Mouse (Mus musculus) liver, embryonic 15.5 days (tissue): ENCODE results near the gene Ppp1r14b. TPM values are rescaled to one million over a fixed set of nuclear protein-coding genes. Genes with fewer than 3 reads are reported as not detected.
A peak's percentile ranks its signal among the peaks of the same experiment; 100 is the strongest.
"Not testable (repeated sequence)": the region's sequence is repeated elsewhere in the genome, so short reads cannot be mapped to it uniquely, and the experiment has no call there.

Experiments used
- ATAC-seq: fragments of 200-750 bp; cut with Nextera tagmentation; 2 replicates; pipeline ENCODE4 v1.8.0; 2017; ENCODE audit warnings: moderate number of reproducible peaks, mild to moderate bottlenecking, moderate library complexity; ENCODE audit not compliant: insufficient read depth
- H3K27ac ChIP-seq: fragments of 300-500 bp; sonication (generic); replicated peaks from 2 replicates; pipeline ENCODE4 v1.5.1; 2015; ENCODE audit warnings: mild to moderate bottlenecking, inconsistent platforms
- H3K27me3 ChIP-seq: fragments of 300-500 bp; sonication (generic); 2 replicates; pipeline ENCODE4 v1.6.1; 2015; ENCODE audit warnings: mild to moderate bottlenecking, inconsistent platforms
- H3K36me3 ChIP-seq: fragments of 300-500 bp; sonication (generic); replicated peaks from 2 replicates; pipeline ENCODE4 v1.6.1; 2015; ENCODE audit warnings: moderate library complexity, mild to moderate bottlenecking, inconsistent platforms
- H3K4me1 ChIP-seq: fragments of 300-500 bp; sonication (generic); replicated peaks from 2 replicates; pipeline ENCODE4 v1.6.1; 2015; ENCODE audit warnings: inconsistent platforms
- H3K4me2 ChIP-seq: fragments of 300-500 bp; sonication (generic); 2 replicates; pipeline ENCODE4 v1.6.1; 2015; ENCODE audit warnings: moderate library complexity, mild to moderate bottlenecking, inconsistent platforms
- H3K4me3 ChIP-seq: fragments of 300-500 bp; sonication (generic); replicated peaks from 2 replicates; pipeline ENCODE4 v1.5.1; 2015; ENCODE audit warnings: mild to moderate bottlenecking, inconsistent platforms
- H3K9ac ChIP-seq: fragments of 300-500 bp; sonication (generic); 2 replicates; pipeline ENCODE4 v1.6.1; 2015; ENCODE audit warnings: moderate library complexity, mild to moderate bottlenecking, inconsistent platforms
- H3K9me3 ChIP-seq: fragments of 300-500 bp; sonication (generic); replicated peaks from 2 replicates; pipeline ENCODE4 v1.6.1; 2016; ENCODE audit warnings: inconsistent platforms
- WGBS: fragments of 180-500 bp; shearing (Covaris S2); methylation state at CpG from one replicate; pipeline ENCODE4 v1.1.7; 2015; ENCODE audit warnings: mixed read lengths; ENCODE audit not compliant: insufficient replicate concordance; 5-methylcytosine and 5-hydroxymethylcytosine counted together
- polyA plus RNA-seq: library from polyadenylated mRNA; unstranded; fragments of >200 nt; fragmentation: Nextera tagmentation; extraction: Ambion mirVana; gene quantifications from 2 replicates; pipeline ENCODE4 v1.2.1, GENCODE M21; 2015

Ppp1r14b gene
- polyA plus RNA-seq, 1 experiment from 2014 or later = 51.4 TPM

DNA sequence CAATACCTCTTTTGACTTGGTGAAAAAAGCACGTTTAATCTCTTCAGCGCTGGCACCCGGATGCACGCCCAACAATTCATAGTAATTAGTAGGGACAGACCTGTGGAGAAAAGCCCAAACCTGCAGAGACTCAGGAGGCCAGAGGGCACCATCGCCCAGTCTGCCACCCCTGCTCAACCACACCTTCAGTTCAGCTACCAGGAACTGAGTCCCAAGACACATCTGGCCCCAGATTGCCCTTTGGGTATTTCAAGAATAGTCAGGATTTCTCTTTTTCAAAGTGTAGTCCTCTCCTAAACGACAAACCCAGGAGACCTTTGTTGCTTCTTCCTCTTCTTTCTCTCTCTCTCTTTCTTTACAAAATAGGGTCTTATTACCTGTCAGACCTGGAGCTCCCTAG is 15.9 kb downstream of the Ppp1r14b start:
- 81% methylated on average over 6 of the region's 6 CpGs for WGBS
- Histone ChIP-seq H3K27ac (no peak overlapping the region), H3K4me2 (no peak overlapping the region), H3K4me3 (no peak overlapping the region), H3K9ac (no peak overlapping the region), H3K36me3 (peaks cover 1% of the 10 kb centered on the region; the same call in 1 of the 2 replicates), H3K9me3 (no peaks in the 10 kb centered on the region), H3K27me3 (no peaks in the 10 kb centered on the region), H3K4me1 (peaks cover 66% of the 10 kb centered on the region)
- no peak for ATAC-seq

DNA sequence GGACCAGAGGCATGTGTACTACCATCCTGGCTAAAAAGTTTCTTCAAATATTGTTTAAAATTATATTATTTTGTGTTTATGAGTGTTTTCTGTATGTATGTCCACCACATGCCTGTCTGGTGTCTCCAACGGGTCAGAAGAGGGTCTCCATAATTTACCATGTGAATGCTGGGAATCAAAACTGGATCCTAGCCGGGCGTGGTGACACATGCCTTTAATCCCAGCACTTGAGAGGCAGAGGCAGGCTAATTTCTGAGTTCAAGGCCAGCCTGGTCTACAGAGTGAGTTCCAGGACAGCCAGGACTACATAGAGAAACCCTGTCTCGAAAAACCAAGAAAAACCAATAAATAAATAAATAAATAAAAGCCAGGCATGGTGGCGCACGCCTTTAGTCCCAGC is 16.4 kb downstream of the Ppp1r14b start:
- 71% methylated on average over 6 of the region's 6 CpGs for whole genome bisulfite sequencing
- not testable (repeated sequence) for H3K4me2 ChIP-seq, H3K9ac ChIP-seq, H3K27me3 ChIP-seq, H3K9me3 ChIP-seq, H3K27ac ChIP-seq, ATAC-seq, H3K36me3 ChIP-seq, H3K4me3 ChIP-seq
- peaks cover 66% of the 10 kb centered on the region for H3K4me1 ChIP-seq

DNA sequence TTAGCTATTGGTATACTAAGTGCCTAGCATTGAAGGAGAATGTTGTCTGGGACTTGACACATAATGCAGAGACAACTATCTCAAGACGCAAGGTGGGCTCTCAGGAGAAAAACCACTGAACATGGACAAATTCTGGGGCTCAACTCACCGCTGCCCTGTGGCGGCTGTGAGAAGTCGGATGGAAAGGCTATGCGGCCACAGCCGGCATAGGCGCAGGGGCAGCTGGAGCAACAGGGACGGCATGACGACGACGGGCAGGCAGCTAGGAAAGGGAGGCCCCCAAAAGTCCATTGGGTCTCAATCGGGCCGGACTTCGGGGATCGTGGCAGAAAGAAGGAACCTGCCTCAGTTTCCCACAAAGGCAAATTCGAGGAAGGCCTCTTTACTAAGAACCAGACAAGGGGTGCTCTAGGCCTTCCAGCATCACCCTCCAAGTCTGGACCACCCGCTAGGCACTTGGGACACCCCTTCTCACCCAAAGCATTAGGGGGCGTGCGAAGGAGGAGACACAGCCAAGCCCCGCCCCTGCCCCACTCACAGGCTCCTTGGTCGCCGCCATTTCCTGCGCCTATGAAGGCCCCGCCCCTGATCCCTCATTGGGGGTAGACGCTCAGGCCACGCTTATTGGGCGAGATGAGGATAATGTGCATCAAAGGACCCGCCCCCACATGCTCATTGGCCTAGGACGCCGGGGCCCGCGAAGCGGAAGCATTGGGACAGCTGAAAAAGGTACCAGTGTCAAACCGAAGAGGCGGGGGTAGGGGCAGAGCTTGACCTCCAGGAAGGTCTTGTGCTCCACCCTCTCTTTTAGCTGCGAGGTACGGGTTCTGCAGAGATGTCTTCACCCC is 17.5 kb downstream of the Ppp1r14b start, which contains the start of gene Dnajc4:
TSS of gene Dnajc4 (minus strand) at position 562 of the 848 bp plus-strand sequence.
- Histone ChIP-seq H3K4me1 (peaks cover 63% of the 10 kb centered on the region), H3K9ac (peak within 1 kb of the TSS; percentile 73), H3K4me2 (peak within 1 kb of the TSS; percentile 96), H3K27me3 (no peaks in the 10 kb centered on the region), H3K4me3 (peak within 1 kb of the TSS; percentile 69), H3K27ac (peak within 1 kb of the TSS; percentile 67), H3K9me3 (no peaks in the 10 kb centered on the region), H3K36me3 (no peaks in the 10 kb centered on the region; the same call in 1 of the 2 replicates)
- ATAC-seq = peak; percentile 92
- WGBS = 1% methylated on average over 37 of the region's 37 CpGs

DNA sequence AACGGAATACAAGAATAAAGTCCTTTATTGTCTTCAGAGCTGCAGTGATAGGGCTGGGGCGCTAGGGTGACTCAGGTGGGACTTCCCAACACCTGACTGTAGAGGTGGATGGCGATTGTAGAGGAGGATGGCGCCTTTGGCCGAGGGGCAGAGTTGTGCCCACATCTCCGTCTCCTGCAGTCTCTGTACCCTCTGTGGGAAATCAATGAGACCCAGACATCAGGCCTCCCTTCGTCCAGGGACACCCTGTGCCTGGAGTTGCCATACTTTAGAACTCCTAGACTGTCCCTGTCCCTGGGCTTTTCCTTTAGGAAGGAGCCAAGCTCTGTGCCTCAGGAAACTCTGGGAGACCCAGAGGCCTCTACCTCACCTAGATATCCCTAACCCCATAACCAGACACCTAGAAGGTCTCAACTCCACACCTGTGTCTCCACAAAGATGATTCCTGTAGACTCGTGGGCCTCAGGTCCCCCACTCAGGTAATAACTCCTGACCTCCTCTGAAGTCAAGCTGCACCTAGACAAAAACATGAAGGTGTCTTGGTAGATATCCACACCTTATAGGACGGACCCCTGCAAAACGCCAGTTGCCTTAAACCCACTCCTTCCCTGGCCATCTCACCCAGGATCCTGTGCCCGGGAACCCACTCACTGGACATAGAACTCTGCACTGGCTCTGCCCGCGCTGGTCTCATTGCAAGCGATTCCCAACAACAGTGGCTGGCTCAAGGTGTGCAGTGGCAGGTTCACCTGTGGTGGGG is 18.4 kb downstream of the Ppp1r14b start:
- peak overlapping the region; percentile 69 for H3K4me3 ChIP-seq
- peak overlapping the region; percentile 64 for H3K27ac ChIP-seq
- H3K4me1 ChIP-seq = peaks cover 56% of the 10 kb centered on the region
- WGBS = 64% methylated on average over 14 of the region's 14 CpGs
- H3K36me3 ChIP-seq = peaks cover 9% of the 10 kb centered on the region
- H3K27me3 ChIP-seq = no peaks in the 10 kb centered on the region
- peak overlapping the region; percentile 57 for H3K9ac ChIP-seq
- peak overlapping the region; percentile 96 for H3K4me2 ChIP-seq
- no peaks in the 10 kb centered on the region for H3K9me3 ChIP-seq
- 0 out of 2 replicates have a peak, but pooled peaks have one; percentile 1 for ATAC-seq

DNA sequence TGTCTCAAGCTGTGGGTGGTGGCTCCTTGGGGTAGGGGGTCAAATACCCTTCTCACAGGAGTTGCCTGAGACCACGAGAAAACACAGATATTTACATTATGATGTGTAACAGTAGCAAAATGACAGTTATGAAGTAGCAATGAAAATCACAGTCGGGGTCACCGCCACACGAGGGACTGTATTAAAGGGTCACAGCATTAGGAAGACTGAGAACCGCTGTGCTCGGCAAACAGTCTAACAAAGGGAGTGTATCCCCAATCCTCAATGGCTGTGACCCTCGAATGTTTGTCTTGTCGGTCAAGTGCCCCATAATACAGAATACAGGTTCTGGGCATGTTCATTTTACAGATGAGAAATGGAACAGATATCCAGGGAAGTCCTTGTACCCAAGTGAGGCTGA is 19.2 kb downstream of the Ppp1r14b start:
- H3K4me1 ChIP-seq = peaks cover 54% of the 10 kb centered on the region
- H3K9ac ChIP-seq = no peak overlapping the region
- no peak overlapping the region for H3K4me3 ChIP-seq
- WGBS = 79% methylated on average over 8 of the region's 8 CpGs
- H3K27ac ChIP-seq = no peak overlapping the region
- H3K36me3 ChIP-seq = peaks cover 17% of the 10 kb centered on the region
- H3K9me3 ChIP-seq = no peaks in the 10 kb centered on the region
- no peak overlapping the region for H3K4me2 ChIP-seq
- no peak for ATAC-seq
- H3K27me3 ChIP-seq = no peaks in the 10 kb centered on the region

DNA sequence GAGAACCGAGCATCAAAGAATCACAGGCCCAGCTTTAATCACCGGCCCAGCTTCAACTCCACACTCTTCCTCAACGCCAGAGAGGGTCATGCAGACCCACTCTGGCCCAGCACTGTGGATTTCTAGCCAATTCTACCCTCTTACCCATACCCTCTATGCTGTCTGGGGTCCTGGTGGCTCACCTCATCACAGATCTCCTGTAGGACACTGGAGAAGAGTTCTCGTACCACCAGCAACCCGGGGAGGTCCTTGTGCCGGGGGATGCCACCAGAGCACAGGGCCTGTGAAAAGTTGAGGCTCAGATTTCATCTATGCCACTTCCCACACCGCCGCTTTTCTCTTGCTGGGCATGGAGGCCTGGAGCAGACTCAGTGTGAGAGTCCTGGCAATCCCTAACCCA is 19.7 kb downstream of the Ppp1r14b start:
- no peaks in the 10 kb centered on the region for H3K27me3 ChIP-seq
- no peaks in the 10 kb centered on the region for H3K9me3 ChIP-seq
- H3K4me3 ChIP-seq = no peak overlapping the region
- no peak overlapping the region for H3K27ac ChIP-seq
- H3K4me1 ChIP-seq = peaks cover 54% of the 10 kb centered on the region
- 82% methylated on average over 8 of the region's 8 CpGs for WGBS
- peaks cover 22% of the 10 kb centered on the region for H3K36me3 ChIP-seq
- H3K4me2 ChIP-seq = peak overlapping the region; percentile 92
- ATAC-seq = no peak
- 0 out of 2 replicates have a peak overlapping the region, but pooled peaks have one; percentile 67 for H3K9ac ChIP-seq

DNA sequence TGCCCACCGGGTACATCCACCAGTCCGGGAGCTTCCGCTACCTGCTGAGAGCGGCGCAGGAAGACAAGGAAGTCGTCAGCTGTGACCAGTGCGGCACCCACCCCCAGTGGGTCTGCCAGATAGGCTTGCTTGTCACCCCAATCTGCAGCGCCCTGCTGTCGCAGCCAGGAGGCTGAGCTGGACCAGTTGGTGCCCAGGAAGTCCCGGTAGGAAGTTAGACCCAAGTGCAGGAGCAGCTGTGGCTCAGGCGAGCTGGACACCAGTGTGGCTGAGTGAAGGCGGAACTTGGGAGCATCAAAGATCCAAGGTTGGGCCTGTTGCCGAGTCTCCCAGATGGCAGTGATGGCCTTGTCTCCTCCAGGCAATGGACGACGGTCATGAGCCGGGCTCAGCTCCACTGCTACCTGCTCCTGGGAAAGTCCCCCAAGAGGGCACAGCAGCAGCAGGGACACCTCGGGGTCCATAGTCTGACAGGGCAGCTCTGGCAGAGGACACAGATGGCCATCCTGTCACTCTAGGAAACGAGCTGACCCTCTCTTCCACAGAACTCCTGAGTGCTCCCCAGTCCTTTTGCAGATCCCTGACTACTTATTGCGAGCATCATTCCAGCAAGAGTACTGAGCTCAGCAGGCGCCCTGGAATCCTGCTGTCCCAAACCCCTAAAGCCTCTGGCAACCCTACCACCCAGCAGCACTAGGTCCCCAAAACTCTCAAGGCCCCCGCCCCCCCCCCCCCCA is 20.7 kb downstream of the Ppp1r14b start:
- no peak for ATAC-seq
- Histone ChIP-seq H3K4me1 (peaks cover 49% of the 10 kb centered on the region), H3K4me2 (peak overlapping the region; percentile 92), H3K9ac (peak overlapping the region; percentile 67), H3K9me3 (no peaks in the 10 kb centered on the region), H3K36me3 (peaks cover 31% of the 10 kb centered on the region), H3K27me3 (no peaks in the 10 kb centered on the region), H3K27ac (peak overlapping the region; percentile 67), H3K4me3 (peak overlapping the region; percentile 67)
- 46% methylated on average over 20 of the region's 21 CpGs for WGBS

DNA sequence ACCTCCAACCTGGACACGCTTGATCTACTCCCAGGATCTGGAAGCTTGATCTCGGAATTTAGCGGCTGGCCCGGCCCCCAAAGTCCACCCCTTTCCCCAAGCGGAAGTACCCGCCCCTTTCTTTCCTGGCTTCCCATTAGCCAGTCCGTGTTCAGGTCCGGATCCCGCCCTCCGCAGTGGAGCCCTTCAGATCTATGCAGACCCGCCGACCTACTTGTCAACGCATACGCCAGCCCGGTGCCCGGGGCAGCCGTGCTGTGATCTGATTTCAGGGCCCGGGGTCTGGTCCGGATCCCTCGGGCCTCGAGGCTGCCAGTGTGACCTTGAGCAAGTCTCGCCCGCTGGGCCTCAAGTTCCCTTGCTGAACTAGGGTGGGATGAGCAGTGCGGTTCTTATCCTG is 21.2 kb downstream of the Ppp1r14b start, which contains the start of the genes Nudt22 and Trpt1:
TSS of gene Nudt22 (minus strand) at position 112 of the 400 bp plus-strand sequence.
TSS of gene Trpt1 (plus strand) at position 126 of the 400 bp plus-strand sequence.
- H3K27me3 ChIP-seq = no peaks in the 10 kb centered on the region
- peaks cover 37% of the 10 kb centered on the region for H3K36me3 ChIP-seq
- peak within 1 kb of the TSS; percentile 67 for H3K27ac ChIP-seq
- peak; percentile 63 for ATAC-seq
- peak within 1 kb of the TSS; percentile 67 for H3K4me3 ChIP-seq
- WGBS = under 1% methylated on average over 24 of the region's 24 CpGs
- H3K9ac ChIP-seq = peak within 1 kb of the TSS; percentile 67
- H3K4me2 ChIP-seq = peak within 1 kb of the TSS; percentile 92
- no peaks in the 10 kb centered on the region for H3K9me3 ChIP-seq
- H3K4me1 ChIP-seq = peaks cover 49% of the 10 kb centered on the region

DNA sequence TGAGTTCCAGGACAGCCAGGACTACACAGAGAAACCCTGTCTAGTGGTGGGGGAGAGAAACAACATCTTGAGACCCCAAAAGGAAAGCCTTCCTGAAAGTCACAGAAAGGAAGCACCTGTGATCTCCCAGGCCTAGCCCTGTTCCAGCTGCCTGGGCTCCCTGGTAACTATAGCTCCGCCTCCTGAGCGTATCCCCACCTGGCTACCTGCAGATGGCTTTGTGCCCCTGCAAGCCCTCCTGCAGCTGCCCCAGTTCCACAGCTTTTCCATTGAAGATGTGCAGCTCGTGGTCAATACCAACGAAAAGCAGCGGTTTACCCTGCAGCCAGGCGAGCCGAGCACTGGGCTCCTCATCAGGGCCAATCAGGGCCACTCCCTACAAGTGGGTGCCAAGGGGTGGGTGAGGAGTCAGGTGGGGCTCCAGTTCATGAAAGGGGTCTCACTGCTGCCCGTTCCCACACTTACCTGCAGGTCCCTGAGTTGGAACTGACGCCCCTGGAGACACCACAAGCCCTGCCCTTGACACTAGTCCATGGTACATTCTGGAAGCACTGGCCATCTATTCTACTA is 23.0 kb downstream of the Ppp1r14b start:
- 76% methylated on average over 9 of the region's 9 CpGs for WGBS
- no peak overlapping the region for H3K4me3 ChIP-seq
- H3K27me3 ChIP-seq = no peaks in the 10 kb centered on the region
- H3K36me3 ChIP-seq = peaks cover 55% of the 10 kb centered on the region
- peaks cover 38% of the 10 kb centered on the region for H3K4me1 ChIP-seq
- no peak overlapping the region for H3K27ac ChIP-seq
- H3K9ac ChIP-seq = no peak overlapping the region
- no peak overlapping the region for H3K4me2 ChIP-seq
- ATAC-seq = no peak
- H3K9me3 ChIP-seq = no peaks in the 10 kb centered on the region

DNA sequence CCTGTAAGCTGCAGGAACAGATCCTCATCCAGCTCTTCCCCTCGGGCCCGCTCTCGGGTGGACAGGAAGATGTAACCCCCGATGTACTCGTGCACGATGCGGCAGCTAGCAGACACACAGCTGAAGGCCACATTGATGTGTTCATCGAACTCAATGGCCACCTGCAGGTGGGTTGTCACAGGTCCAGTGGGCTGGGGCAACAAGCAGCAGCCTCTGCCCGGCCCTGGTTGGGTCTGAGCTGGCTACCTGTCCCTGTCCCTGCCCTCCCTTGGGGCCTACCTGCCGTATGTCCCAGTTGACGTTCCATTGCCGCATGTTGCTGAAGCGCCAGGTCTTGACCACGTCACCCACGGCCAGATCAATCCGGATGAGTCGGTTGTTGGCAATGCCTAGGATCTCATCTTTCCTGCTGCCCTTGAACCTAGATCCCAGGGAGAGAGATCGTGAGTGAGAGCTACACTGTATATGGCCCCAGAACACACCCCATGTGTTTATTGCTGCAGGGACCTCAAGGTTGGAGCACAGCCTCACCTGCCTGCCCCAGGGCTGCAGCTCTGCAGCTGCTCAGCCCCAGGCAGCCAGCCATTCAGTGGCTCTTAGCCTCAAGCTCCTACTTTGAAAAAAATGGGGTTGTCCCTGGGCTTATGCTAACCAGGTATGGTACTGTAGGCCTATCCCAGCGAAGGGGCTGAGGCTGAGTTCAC is 24.7 kb downstream of the Ppp1r14b start:
- Histone ChIP-seq H3K4me3 (no peak overlapping the region), H3K4me1 (peaks cover 27% of the 10 kb centered on the region), H3K9ac (no peak overlapping the region), H3K27me3 (no peaks in the 10 kb centered on the region), H3K9me3 (no peaks in the 10 kb centered on the region), H3K27ac (no peak overlapping the region), H3K36me3 (peaks cover 68% of the 10 kb centered on the region), H3K4me2 (no peak overlapping the region)
- ATAC-seq = no peak
- WGBS = 89% methylated on average over 19 of the region's 19 CpGs
